Mouse (Mus musculus) hindbrain, postnatal 0 days (tissue): ENCODE results near the gene Serp2. TPM values are rescaled to one million over a fixed set of nuclear protein-coding genes. Genes with fewer than 3 reads are reported as not detected.
A peak's percentile ranks its signal among the peaks of the same experiment; 100 is the strongest.
"Not testable (repeated sequence)": the region's sequence is repeated elsewhere in the genome, so short reads cannot be mapped to it uniquely, and the experiment has no call there.

ENCODE experiments used
- ATAC-seq: fragments of 200-750 bp; cut with Nextera tagmentation; 2 replicates; pipeline ENCODE4 v1.8.0; 2017; ENCODE audit warnings: mild to moderate bottlenecking, moderate TSS enrichment, moderate library complexity
- DNase-seq: peaks from one replicate; pipeline ENCODE4 v3.0.0-alpha.2; 2015; ENCODE audit warnings: low spot score
- H3K27ac ChIP-seq: fragments of 300-500 bp; sonication (generic); 2 replicates; pipeline ENCODE4 v1.5.1; 2014; ENCODE audit warnings: mild to moderate bottlenecking
- H3K27me3 ChIP-seq: fragments of 300-500 bp; sonication (generic); 2 replicates; pipeline ENCODE4 v1.6.1; 2014; ENCODE audit warnings: low read length, mixed read lengths; ENCODE audit not compliant: insufficient read depth
- H3K36me3 ChIP-seq: fragments of 300-500 bp; sonication (generic); 2 replicates; pipeline ENCODE4 v1.6.1; 2014; ENCODE audit warnings: low read length, mixed read lengths; ENCODE audit not compliant: insufficient read depth
- H3K4me1 ChIP-seq: fragments of 300-500 bp; sonication (generic); 2 replicates; pipeline ENCODE4 v1.6.1; 2014; ENCODE audit warnings: antibody characterized with exemption, low read length, mixed read lengths; ENCODE audit not compliant: insufficient read depth
- H3K4me2 ChIP-seq: fragments of 300-500 bp; sonication (generic); 2 replicates; pipeline ENCODE4 v1.6.1; 2014; ENCODE audit warnings: low read depth, mild to moderate bottlenecking, low read length, moderate library complexity, mixed read lengths
- H3K4me3 ChIP-seq: fragments of 300-500 bp; sonication (generic); 2 replicates; pipeline ENCODE4 v1.5.1; 2014; ENCODE audit warnings: low read length
- H3K9ac ChIP-seq: fragments of 300-500 bp; sonication (generic); replicated peaks from 2 replicates; pipeline ENCODE4 v1.6.1; 2014; ENCODE audit warnings: mild to moderate bottlenecking, low read length, moderate library complexity, mixed read lengths
- H3K9me3 ChIP-seq: fragments of 300-500 bp; sonication (generic); 2 replicates; pipeline ENCODE4 v1.6.1; 2016; ENCODE audit warnings: low read length, mixed read lengths
- CTCF ChIP-seq: IDR thresholded peaks from 2 replicates; pipeline ENCODE4 v1.5.1; 2016; ENCODE audit warnings: antibody characterized with exemption, control low read depth, low read depth
- WGBS: fragments of 180-500 bp; shearing (Covaris S2); extraction: QIAGEN DNeasy Blood & Tissue Kit; methylation state at CpG from one replicate; pipeline ENCODE4 v1.1.7; 2014; 5-methylcytosine and 5-hydroxymethylcytosine counted together
- polyA plus RNA-seq: library from polyadenylated mRNA; unstranded; fragments of >200 nt; fragmentation: Nextera tagmentation; extraction: Ambion mirVana; gene quantifications from 2 replicates; pipeline ENCODE4 v1.2.1, GENCODE M21; 2015
- total RNA-seq: library from RNA; depleted of rRNA; stranded (reverse); fragments of >200 nt; gene quantifications from 2 replicates; pipeline ENCODE4 v1.2.3, GENCODE M21; 2014

Gene Serp2
- total and polyA plus RNA-seq, 2 experiments from 2014 or later: 187 to 243 TPM

DNA sequence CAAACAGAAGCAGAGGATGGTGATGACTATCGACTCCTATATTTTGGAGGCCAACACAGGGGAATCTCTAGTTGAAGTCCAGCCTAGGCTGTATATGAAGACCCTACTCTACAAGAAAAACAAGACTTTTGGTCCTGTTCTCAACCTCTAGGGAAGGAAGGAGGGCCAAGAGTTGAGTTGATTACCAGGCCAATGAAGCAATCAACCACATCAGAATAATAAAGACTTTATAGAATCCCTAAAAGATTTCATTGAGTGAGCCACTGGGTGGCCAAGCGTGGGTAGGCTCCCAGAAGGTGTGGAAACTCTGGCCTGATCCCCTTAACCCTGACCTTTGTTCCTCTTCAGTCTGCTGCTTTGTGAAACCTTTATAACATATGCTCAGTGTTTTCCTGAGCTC lies 2.5 kb upstream of the Serp2 start:
- H3K4me1 ChIP-seq: peaks cover 6% of the 10 kb centered on the region; the same call in 1 of the 2 replicates
- no peak overlapping the region for H3K4me2 ChIP-seq
- no peak overlapping the region for H3K4me3 ChIP-seq
- no peaks in the 10 kb centered on the region for H3K36me3 ChIP-seq
- WGBS: 92% methylated on average over 2 of the region's 2 CpGs
- H3K9ac ChIP-seq: no peak overlapping the region
- DNase-seq (no peak), ATAC-seq (no peak)
- H3K9me3 ChIP-seq: no peaks in the 10 kb centered on the region
- H3K27me3 ChIP-seq: no peaks in the 10 kb centered on the region
- no peak overlapping the region for H3K27ac ChIP-seq
- no peak for TF ChIP-seq CTCF

DNA sequence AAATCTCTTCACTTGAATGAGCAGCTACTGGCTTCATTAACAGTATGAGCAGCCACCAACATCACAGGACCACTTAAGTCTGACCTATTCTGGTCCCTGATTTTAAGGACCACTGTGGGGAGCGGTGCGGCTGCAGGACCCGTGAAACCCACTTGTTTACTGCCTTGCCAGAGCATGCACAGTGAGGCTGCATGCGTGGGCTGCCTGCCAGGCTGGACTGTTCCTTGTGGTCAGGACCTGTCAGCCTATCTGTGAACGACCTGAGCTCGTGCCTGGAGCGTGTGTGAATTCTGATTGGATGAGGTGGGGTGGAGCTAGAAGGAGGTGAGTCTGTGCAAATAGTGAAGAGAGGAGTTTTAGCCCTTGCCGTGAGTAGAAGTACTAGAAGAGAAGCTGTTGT lies 1.5 kb upstream of the Serp2 start:
- WGBS: 52% methylated on average over 8 of the region's 8 CpGs
- H3K4me2 ChIP-seq, H3K27me3 ChIP-seq, H3K9ac ChIP-seq, H3K4me1 ChIP-seq, H3K4me3 ChIP-seq, ATAC-seq, H3K27ac ChIP-seq, H3K36me3 ChIP-seq, DNase-seq, H3K9me3 ChIP-seq: not testable (repeated sequence)

DNA sequence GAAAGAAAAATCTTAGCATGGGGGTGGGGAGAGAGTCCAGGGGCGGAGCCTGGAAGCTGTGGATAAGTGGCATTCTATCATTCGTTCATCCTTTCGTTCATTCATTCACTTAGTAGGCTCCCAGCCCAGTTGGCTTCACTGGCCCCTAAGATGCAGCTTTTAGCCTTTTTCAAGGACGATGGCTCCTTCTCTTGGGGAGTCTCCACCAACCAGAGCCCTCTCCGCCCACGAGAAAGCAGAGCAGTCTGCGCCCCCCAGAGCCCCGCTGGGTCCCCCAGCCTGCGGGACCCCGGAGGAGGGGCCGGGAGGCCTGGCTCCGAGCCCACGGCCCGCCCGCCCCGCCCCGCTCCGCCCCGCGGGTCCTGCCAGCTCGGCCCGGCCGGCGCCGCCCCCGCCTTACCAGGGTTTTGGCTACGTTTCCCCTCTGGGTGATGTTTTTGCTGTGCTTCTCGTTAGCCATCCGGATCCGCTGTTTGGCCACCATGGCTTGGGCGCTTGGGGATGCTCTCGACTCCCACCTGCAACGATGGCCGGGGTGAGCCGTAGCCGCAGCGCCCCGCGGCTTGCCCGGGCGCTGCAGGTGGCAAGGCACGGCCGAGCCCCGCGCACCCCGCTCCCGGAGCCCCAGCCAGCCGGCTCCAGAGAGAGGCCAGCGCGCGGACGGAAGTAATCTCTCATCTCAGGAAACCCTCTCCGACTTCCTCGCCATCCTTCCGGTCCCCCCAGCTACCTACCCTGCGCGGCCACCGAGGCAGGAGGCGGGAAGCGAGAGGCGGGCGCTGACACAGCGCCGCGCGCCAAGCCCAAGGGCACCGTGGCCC lies 448 bp downstream of the Serp2 start:
- no peaks in the 10 kb centered on the region for H3K27me3 ChIP-seq
- peak overlapping the region; percentile 65 for H3K9ac ChIP-seq
- WGBS: 1% methylated on average over 62 of the region's 67 CpGs
- no peaks in the 10 kb centered on the region for H3K36me3 ChIP-seq
- peaks cover 6% of the 10 kb centered on the region; the same call in 1 of the 2 replicates for H3K4me1 ChIP-seq
- no peak for TF ChIP-seq CTCF
- H3K4me3 ChIP-seq: peak overlapping the region; percentile 45
- H3K9me3 ChIP-seq: no peaks in the 10 kb centered on the region
- ATAC-seq (peak; percentile 86), DNase-seq (peak; percentile 82)
- H3K4me2 ChIP-seq: peak overlapping the region; percentile 79
- peak overlapping the region; percentile 93 for H3K27ac ChIP-seq

DNA sequence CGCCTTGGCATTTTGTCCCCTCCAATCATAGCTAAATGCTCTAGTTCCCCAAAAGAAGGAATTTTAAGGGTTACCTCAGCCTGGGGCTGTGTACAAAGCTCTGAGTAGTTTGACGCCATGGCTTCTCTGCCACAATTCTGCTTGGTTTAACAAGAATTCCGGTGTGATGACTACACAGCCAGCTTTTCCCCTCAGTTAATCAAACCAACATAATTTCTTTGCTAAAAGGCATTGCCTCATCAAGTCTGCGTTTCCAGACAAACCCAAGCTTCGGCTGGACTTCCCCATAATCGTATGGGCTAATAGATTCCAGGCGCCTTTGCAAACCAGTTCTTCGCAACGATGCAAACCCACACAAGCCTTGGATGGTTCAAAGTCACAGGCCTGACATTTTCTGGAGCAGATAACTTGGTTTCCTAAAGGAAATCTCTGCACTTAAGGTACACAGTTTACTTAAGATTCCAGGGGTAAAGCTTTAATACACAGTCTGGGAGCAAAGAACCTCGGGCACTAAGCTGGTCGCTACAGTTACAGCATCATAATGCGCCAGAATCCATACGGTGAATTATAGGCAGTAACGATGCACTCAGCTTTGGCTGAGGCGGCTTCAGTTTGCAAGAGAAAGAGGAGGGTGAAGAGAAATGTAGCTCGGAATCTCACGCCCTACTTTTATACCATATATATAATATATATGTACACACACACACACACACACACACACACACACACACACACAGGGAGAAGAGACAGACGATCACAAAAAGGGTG lies 1.2 kb downstream of the Serp2 start:
- ATAC-seq: 0 out of 2 replicates have a peak, but pooled peaks have one; percentile 41
- Histone ChIP-seq H3K9ac (peak overlapping the region; percentile 65), H3K4me2 (peak overlapping the region; percentile 79), H3K36me3 (no peaks in the 10 kb centered on the region), H3K4me3 (peak overlapping the region; percentile 45), H3K9me3 (no peaks in the 10 kb centered on the region), H3K27me3 (no peaks in the 10 kb centered on the region), H3K4me1 (peaks cover 6% of the 10 kb centered on the region; the same call in 1 of the 2 replicates), H3K27ac (peak overlapping the region; percentile 93)
- 37% methylated on average over 18 of the region's 18 CpGs for WGBS
- DNase-seq: peak; percentile 62
- TF ChIP-seq CTCF: no peak

DNA sequence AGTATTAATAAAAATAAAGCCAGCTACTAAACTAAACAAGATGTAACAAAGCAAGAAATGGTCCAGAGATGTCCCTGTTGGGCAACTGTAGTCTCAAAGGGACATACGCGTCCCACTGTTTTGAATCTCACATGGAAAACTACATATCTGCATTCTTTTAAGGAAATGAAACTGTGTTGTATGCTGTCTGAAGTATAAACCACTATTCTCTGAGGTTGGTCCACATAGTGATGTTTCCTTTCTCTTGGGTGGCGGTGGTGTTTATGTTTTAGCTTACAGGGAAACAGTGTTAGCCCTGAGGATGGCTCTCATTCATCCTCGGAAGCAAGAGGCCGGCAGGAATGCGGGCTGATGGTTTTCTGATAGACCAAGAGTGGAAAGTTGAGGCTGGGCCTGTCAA lies 12.6 kb downstream of the Serp2 start:
- Histone ChIP-seq H3K4me2 (no peak overlapping the region), H3K27me3 (no peaks in the 10 kb centered on the region), H3K27ac (no peak overlapping the region), H3K9me3 (no peaks in the 10 kb centered on the region), H3K36me3 (no peaks in the 10 kb centered on the region), H3K4me3 (no peak overlapping the region), H3K4me1 (no peaks in the 10 kb centered on the region), H3K9ac (no peak overlapping the region)
- DNase-seq (no peak), ATAC-seq (no peak)
- TF ChIP-seq CTCF: no peak
- 86% methylated on average over 6 of the region's 6 CpGs for WGBS

DNA sequence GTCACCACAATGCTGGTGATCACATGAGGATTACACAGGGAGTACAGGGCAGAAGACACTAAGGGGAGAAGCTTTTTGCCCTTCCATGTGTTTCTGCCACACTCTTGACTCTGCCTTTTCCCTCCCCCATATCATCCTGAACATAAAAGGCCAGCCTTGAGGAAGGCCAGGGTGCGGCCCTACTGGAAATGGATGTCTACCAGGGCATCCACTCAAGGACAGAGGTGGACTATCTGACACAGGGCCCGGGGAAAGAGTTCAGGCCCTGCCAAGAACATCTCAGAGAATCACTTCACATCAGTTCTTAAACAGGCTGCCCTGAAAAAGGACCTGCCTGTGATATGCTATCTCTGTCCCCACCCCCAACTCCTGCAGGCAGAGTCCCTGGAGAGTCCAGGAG lies 15.3 kb downstream of the Serp2 start:
- no peak for ATAC-seq
- no peak for TF ChIP-seq CTCF
- no peak overlapping the region for H3K27ac ChIP-seq
- no peak for DNase-seq
- no peaks in the 10 kb centered on the region for H3K36me3 ChIP-seq
- H3K9me3 ChIP-seq: no peaks in the 10 kb centered on the region
- no peak overlapping the region for H3K9ac ChIP-seq
- H3K4me3 ChIP-seq: no peak overlapping the region
- no peak overlapping the region for H3K4me2 ChIP-seq
- H3K4me1 ChIP-seq: no peaks in the 10 kb centered on the region
- WGBS: 78% methylated on average over 2 of the region's 2 CpGs
- H3K27me3 ChIP-seq: no peaks in the 10 kb centered on the region
